Mouse (Mus musculus) intestine, postnatal 0 days (tissue): ENCODE measurements around the gene Dscam. TPM values are rescaled to one million over a fixed set of nuclear protein-coding genes. Genes with fewer than 3 reads are reported as not detected.

ENCODE experiments used
- ATAC-seq: fragments of 200-750 bp; cut with Nextera tagmentation; 2 replicates; pipeline ENCODE4 v1.8.0; 2017; ENCODE audit warnings: mild to moderate bottlenecking, moderate TSS enrichment, moderate library complexity
- H3K27ac ChIP-seq: fragments of 300-500 bp; sonication (generic); 2 replicates; pipeline ENCODE4 v1.5.1; 2014; ENCODE audit warnings: mild to moderate bottlenecking, low read depth, low read length, moderate library complexity
- H3K27me3 ChIP-seq: fragments of 300-500 bp; sonication (generic); replicated peaks from 2 replicates; pipeline ENCODE4 v1.6.1; 2014; ENCODE audit warnings: low read length, mixed read lengths; ENCODE audit not compliant: control insufficient read depth, insufficient read depth
- H3K36me3 ChIP-seq: fragments of 300-500 bp; sonication (generic); 2 replicates; pipeline ENCODE4 v1.6.1; 2014; ENCODE audit warnings: mild to moderate bottlenecking, moderate library complexity; ENCODE audit not compliant: control insufficient read depth, insufficient read depth
- H3K4me1 ChIP-seq: fragments of 300-500 bp; sonication (generic); replicated peaks from 2 replicates; pipeline ENCODE4 v1.6.1; 2014; ENCODE audit warnings: antibody characterized with exemption, low read length, mixed read lengths; ENCODE audit not compliant: control insufficient read depth, insufficient read depth
- H3K4me2 ChIP-seq: fragments of 300-500 bp; sonication (generic); replicated peaks from 2 replicates; pipeline ENCODE4 v1.6.1; 2014; ENCODE audit warnings: low read depth, mild to moderate bottlenecking, moderate library complexity
- H3K4me3 ChIP-seq: fragments of 300-500 bp; sonication (generic); 2 replicates; pipeline ENCODE4 v1.5.1; 2014; ENCODE audit warnings: low read depth, low read length
- H3K9ac ChIP-seq: fragments of 300-500 bp; sonication (generic); 2 replicates; pipeline ENCODE4 v1.6.1; 2014; ENCODE audit warnings: mild to moderate bottlenecking, low read depth, low read length
- H3K9me3 ChIP-seq: fragments of 300-500 bp; sonication (generic); 2 replicates; pipeline ENCODE4 v1.6.1; 2016; ENCODE audit warnings: mixed run types; ENCODE audit not compliant: control insufficient read depth
- CTCF ChIP-seq: sonication (generic); IDR thresholded peaks from 2 replicates; pipeline ENCODE4 v1.5.1; 2016; ENCODE audit warnings: low read depth, mild to moderate bottlenecking, control low read depth, antibody characterized with exemption, moderate library complexity
- WGBS: fragments of 180-500 bp; shearing (Covaris S2); extraction: QIAGEN DNeasy Blood & Tissue Kit; methylation state at CpG from one replicate; pipeline ENCODE4 v1.1.7; 2014; 5-methylcytosine and 5-hydroxymethylcytosine counted together
- polyA plus RNA-seq: library from polyadenylated mRNA; unstranded; fragments of >200 nt; fragmentation: Nextera tagmentation; extraction: Ambion mirVana; gene quantifications from 2 replicates; pipeline ENCODE4 v1.2.1, GENCODE M21; 2015

Dscam gene
- polyA plus RNA-seq, 1 experiment from 2014 or later, result 0.25 TPM

DNA sequence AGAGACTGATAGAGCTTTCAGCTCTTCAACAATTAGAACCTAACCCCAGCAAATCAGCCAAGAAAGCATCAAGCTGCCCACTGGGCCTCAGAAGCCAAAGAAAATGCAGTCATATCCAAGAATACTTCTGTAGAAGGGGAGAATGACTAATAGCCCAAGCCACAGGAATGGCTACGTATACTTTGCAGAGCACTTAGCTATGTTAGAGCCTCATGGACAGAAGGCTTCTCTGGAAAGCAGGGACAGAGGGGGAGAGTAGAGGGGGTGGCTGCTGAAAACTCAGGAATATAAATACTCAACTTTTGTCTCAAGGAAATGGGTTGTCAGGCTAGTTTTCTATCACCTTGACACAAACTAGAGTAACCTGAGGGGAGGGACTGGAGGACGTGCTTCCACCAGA, 568.3 kb downstream of the Dscam start:
- Histone ChIP-seq H3K4me1 (no peaks in the 10 kb centered on the region), H3K27ac (no peak overlapping the region), H3K9ac (no peak overlapping the region), H3K36me3 (no peaks in the 10 kb centered on the region), H3K27me3 (no peaks in the 10 kb centered on the region), H3K4me3 (no peak overlapping the region), H3K9me3 (no peaks in the 10 kb centered on the region), H3K4me2 (no peak overlapping the region)
- 59% methylated on average over 2 of the region's 2 CpGs for WGBS
- no peak for ATAC-seq
- TF ChIP-seq CTCF, result no peak

DNA sequence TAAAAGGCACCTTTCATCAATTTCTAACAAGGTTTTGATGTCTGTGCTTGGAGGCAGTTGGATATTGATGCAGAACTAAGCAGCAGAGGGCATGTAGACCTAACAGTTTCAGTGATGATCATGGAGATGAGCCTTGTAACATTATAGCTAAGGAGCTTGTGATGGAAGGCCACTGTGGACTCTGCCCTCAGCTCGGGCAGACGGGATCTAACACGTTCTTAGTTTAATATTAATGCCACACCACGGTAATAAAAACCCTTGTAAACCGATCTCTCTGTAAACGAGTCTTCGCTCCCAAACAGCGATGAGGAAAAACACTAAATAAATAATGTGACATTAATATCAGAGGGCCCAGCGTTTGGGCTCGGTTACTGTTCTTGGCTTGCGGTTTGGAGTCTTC, 569.8 kb downstream of the Dscam start:
- Histone ChIP-seq H3K27ac (no peak overlapping the region), H3K36me3 (no peaks in the 10 kb centered on the region), H3K4me3 (no peak overlapping the region), H3K9me3 (no peaks in the 10 kb centered on the region), H3K9ac (no peak overlapping the region), H3K4me2 (no peak overlapping the region), H3K27me3 (no peaks in the 10 kb centered on the region), H3K4me1 (no peaks in the 10 kb centered on the region)
- 44% methylated on average over 11 of the region's 11 CpGs for WGBS
- no peak for ATAC-seq
- TF ChIP-seq CTCF, result no peak

DNA sequence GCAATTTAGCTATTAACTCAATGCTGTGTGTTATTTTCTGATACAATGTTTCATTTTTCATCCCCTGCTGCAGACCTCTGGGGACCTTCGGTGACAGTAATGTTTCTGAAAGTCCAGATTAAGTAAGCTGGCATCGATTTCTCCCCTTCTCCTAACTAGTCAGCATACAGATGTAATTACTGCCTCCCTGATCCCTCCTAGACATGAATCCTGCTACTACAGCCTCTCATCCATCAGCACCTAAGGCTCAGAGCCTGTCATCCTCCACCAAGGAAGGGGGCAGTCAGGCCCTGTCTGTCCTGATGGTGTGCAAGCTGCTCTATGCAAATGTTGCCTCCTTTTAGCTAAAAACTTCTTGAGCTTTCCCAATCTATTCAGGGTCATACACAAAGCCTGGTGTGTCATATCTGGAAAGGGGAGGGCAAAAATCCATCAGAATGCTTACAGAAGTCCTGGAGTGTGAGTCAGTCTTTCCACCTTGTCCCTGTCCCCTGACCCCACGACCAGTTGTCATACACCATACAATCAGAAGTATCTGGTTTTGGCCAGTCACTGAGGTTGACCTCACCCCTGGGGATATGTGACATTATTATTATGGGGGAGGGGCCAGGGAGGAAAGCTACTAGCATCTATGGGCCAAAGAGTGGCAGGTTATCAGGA, 571.0 kb downstream of the Dscam start:
- no peak overlapping the region for H3K27ac ChIP-seq
- WGBS, result 82% methylated on average over 3 of the region's 3 CpGs
- no peak overlapping the region for H3K9ac ChIP-seq
- no peak overlapping the region for H3K4me3 ChIP-seq
- H3K27me3 ChIP-seq, result no peaks in the 10 kb centered on the region
- H3K9me3 ChIP-seq, result no peaks in the 10 kb centered on the region
- H3K36me3 ChIP-seq, result no peaks in the 10 kb centered on the region
- no peaks in the 10 kb centered on the region for H3K4me1 ChIP-seq
- ATAC-seq, result no peak
- no peak overlapping the region for H3K4me2 ChIP-seq
- TF ChIP-seq CTCF, result no peak

DNA sequence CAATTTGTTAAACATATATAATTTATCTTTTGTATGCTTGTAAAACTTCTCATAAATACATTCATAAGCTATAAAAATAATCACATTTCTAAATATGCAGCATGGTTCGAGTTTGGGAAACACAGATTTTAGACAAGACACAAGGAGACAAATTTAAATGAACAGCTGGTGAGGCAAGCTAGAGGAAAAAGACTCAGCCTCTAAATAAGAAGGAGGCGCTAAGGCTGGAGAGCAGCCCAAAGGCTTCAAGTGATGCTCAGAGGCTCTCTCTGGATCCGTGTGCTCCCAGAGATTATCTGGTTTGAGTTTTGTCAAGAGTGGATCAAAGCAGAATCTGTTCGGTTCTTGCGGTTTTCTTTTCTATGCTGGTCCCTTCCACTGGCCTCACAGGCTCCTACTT, 594.7 kb downstream of the Dscam start:
- Histone ChIP-seq H3K4me1 (no peaks in the 10 kb centered on the region), H3K36me3 (no peaks in the 10 kb centered on the region), H3K9me3 (no peaks in the 10 kb centered on the region), H3K4me2 (no peak overlapping the region), H3K4me3 (no peak overlapping the region), H3K27ac (no peak overlapping the region), H3K27me3 (no peaks in the 10 kb centered on the region), H3K9ac (no peak overlapping the region)
- 81% methylated on average over 5 of the region's 5 CpGs for WGBS
- TF ChIP-seq CTCF, result no peak
- ATAC-seq, result no peak

DNA sequence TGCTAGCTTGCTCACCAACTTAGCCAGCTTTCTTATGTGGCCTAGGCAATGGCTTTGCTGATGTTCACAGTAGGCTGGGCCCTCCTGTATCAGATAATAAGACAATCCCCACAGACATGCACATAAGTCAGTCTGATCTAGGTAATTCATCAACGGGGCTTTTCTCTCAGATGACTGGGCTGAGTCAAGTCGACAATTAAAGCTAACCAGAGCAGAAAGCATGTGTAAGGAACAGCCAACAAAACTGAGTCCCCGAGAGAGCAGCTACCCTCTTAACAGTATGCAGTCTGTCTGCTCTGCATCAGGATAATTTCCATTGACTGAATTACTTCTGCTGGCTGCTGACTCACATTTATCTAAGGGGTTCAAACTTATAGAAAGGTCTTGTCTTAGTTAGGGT, 603.1 kb downstream of the Dscam start:
- H3K4me3 ChIP-seq, result no peak overlapping the region
- no peaks in the 10 kb centered on the region for H3K27me3 ChIP-seq
- H3K9me3 ChIP-seq, result no peaks in the 10 kb centered on the region
- no peaks in the 10 kb centered on the region for H3K36me3 ChIP-seq
- no peak overlapping the region for H3K4me2 ChIP-seq
- H3K9ac ChIP-seq, result no peak overlapping the region
- no peak for ATAC-seq
- H3K27ac ChIP-seq, result no peak overlapping the region
- H3K4me1 ChIP-seq, result no peaks in the 10 kb centered on the region
- no peak for TF ChIP-seq CTCF
- 48% methylated on average over 3 of the region's 3 CpGs for WGBS

DNA sequence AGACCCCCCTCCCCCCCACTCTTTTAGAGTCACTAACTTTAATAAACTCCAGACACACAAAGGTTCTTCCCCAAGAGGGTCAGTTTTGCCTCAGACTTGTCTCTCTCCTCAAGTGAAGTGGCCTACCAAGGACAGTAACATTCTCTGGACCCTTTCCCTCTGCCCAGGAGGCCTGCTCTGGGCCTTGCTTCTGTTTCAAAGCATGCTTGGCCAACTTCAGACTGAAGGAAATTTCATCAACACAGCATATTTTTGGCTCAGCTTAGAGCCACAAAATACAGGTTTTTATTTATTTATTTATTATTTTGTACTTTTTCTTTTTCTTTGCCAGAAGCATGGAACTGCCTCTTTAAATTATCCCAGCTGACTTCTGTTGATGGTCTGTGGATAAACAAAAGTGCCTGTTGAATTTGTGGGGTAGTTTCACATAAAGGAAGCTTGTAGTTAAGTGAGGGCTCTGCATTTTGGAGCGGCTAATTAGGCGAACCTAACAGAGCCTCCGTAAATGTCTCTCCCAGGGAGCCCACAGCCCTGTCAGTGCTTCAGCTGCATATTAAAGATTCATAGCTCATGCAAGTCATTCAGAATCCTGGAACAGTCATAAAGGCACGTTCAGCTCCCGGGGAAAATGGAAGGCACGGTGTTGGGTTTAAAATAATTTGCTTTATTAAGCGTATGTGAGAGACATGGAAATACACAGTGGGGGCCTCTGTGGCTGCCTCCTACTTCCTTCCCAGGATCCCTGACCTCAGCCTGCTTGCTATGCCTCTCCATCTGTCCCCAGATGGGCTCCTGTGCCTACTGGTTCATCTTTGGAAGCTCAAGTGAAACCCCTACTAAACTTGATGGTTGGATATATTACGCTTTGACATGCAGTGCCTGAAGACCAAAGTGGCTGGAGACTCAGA, 606.9 kb downstream of the Dscam start:
- H3K27me3 ChIP-seq, result no peaks in the 10 kb centered on the region
- no peak for ATAC-seq
- H3K4me2 ChIP-seq, result no peak overlapping the region
- 56% methylated on average over 8 of the region's 8 CpGs for WGBS
- no peaks in the 10 kb centered on the region for H3K4me1 ChIP-seq
- TF ChIP-seq CTCF, result no peak
- H3K27ac ChIP-seq, result no peak overlapping the region
- H3K9ac ChIP-seq, result no peak overlapping the region
- H3K36me3 ChIP-seq, result no peaks in the 10 kb centered on the region
- H3K9me3 ChIP-seq, result no peaks in the 10 kb centered on the region
- no peak overlapping the region for H3K4me3 ChIP-seq
